Mouse (Mus musculus): ENCODE data around the gene Onecut1.

- TF ChIP-seq POLR2A (IDR thresholded peaks at IDR 0.05; ENCODE audit: insufficient read depth, low read depth, low read length) (no peak), CTCF (IDR thresholded peaks at IDR 0.05) (no peak)
Observed at GRCm38 (mm10) chr9:74856578-74857507, 4.9 kb upstream of the Onecut1 start.

Measured in heart, adult 2 months (tissue).